Mouse (Mus musculus) liver, postnatal 0 days (tissue): ENCODE data around the gene Aamp.

ENCODE experiments used
- CTCF ChIP-seq: sonication (generic); IDR thresholded peaks from 2 replicates; pipeline ENCODE4 v1.5.1; 2016; ENCODE audit warnings: antibody characterized with exemption, low read depth
- EP300 ChIP-seq: IDR thresholded peaks from 2 replicates; pipeline ENCODE4 v1.6.1; 2016; ENCODE audit warnings: antibody characterized with exemption, low read depth, mild to moderate bottlenecking

DNA sequence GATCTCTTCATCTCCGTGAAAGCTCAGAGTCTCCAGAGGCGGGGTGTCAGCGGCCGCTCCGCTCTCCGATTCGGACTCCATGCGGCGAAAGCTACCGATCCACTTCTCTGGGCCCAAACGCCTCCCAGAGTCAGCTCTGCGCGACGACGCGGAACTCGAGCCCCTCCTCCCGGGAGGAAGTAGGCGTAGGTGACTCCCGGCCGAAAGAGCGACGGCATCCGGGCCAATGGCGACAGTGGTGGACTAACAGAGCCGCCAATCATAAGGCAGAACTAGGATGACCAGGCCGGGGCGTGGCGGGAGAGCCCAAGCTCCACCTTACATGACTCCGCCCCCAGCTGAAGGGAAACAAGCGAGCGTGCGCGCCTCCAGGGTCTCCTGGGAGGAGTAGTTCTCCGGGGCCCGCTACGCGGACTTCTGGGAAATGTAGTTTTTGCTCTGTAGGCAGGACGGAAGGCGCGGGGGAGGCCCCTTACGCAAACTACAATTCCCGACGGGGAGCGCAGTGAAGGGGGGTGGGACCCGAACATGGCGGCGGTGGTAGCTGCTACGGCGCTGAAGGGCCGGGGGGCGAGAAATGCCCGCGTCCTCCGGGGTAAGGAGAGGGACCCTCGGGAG, at the start of gene Aamp, which contains the start of gene Pnkd:
- TF ChIP-seq EP300 (peak; percentile 61), CTCF (peak; percentile 48)
